Mouse (Mus musculus): ENCODE measurements around the gene 1700030J22Rik. TPM values are rescaled to one million over a fixed set of nuclear protein-coding genes. Genes with fewer than 3 reads are reported as not detected.

Gene 1700030J22Rik
- total and polyA plus RNA-seq, 2 experiments from 2014 or later = 5.2 to 5.7 TPM

- H3K27me3 ChIP-seq (ENCODE audit: insufficient read depth, low read length) = no peaks in the 10 kb centered on the region
- DNase-seq (ENCODE audit: low spot score) (no peak), ATAC-seq (no peak)
- H3K36me3 ChIP-seq (ENCODE audit: insufficient read depth, low read length) = no peaks in the 10 kb centered on the region
- no peaks in the 10 kb centered on the region for H3K4me1 ChIP-seq (ENCODE audit: insufficient read depth, low read length)
- H3K27ac ChIP-seq = no peak overlapping the region
- no peak overlapping the region for H3K9ac ChIP-seq (replicated peaks; ENCODE audit: low read length)
- no peaks in the 10 kb centered on the region for H3K9me3 ChIP-seq (ENCODE audit: low read length)
- 63% methylated on average over 4 of the region's 4 CpGs for WGBS
- H3K4me3 ChIP-seq (ENCODE audit: low read length) = no peak overlapping the region
- TF ChIP-seq CTCF (IDR thresholded peaks at IDR 0.05; ENCODE audit: low read depth) = no peak
- H3K4me2 ChIP-seq (ENCODE audit: low read depth, low read length) = no peak overlapping the region
Measured at GRCm38 (mm10) chr8:117015670-117016069, 36.9 kb upstream of the 1700030J22Rik start.

- DNase-seq (ENCODE audit: low spot score) (no peak), ATAC-seq (no peak)
- Histone ChIP-seq H3K9ac (replicated peaks; ENCODE audit: low read length) (no peak overlapping the region), H3K36me3 (ENCODE audit: insufficient read depth, low read length) (no peaks in the 10 kb centered on the region), H3K4me2 (ENCODE audit: low read depth, low read length) (no peak overlapping the region), H3K27ac (no peak overlapping the region), H3K27me3 (ENCODE audit: insufficient read depth, low read length) (no peaks in the 10 kb centered on the region), H3K9me3 (ENCODE audit: low read length) (no peaks in the 10 kb centered on the region), H3K4me1 (ENCODE audit: insufficient read depth, low read length) (no peaks in the 10 kb centered on the region), H3K4me3 (ENCODE audit: low read length) (no peak overlapping the region)
- 87% methylated on average over 9 of the region's 9 CpGs for WGBS
- TF ChIP-seq CTCF (IDR thresholded peaks at IDR 0.05; ENCODE audit: low read depth) = no peak
Measured at GRCm38 (mm10) chr8:117011366-117011765, 32.6 kb upstream of the 1700030J22Rik start.

- peak overlapping the region; percentile 51; the same call in 1 of the 2 replicates for H3K27ac ChIP-seq
- H3K9ac ChIP-seq (replicated peaks; ENCODE audit: low read length) = 0 out of 2 replicates have a peak overlapping the region, but pooled peaks have one; percentile 52
- 65% methylated on average over 11 of the region's 11 CpGs for WGBS
- no peaks in the 10 kb centered on the region for H3K27me3 ChIP-seq (ENCODE audit: insufficient read depth, low read length)
- H3K4me3 ChIP-seq (ENCODE audit: low read length) = peak overlapping the region; percentile 77
- no peak for DNase-seq (ENCODE audit: low spot score)
- H3K4me2 ChIP-seq (ENCODE audit: low read depth, low read length) = peak overlapping the region; percentile 99
- no peaks in the 10 kb centered on the region for H3K36me3 ChIP-seq (ENCODE audit: insufficient read depth, low read length)
- H3K9me3 ChIP-seq (ENCODE audit: low read length) = no peaks in the 10 kb centered on the region
- no peaks in the 10 kb centered on the region for H3K4me1 ChIP-seq (ENCODE audit: insufficient read depth, low read length)
- TF ChIP-seq CTCF (IDR thresholded peaks at IDR 0.05; ENCODE audit: low read depth) = no peak
- no peak for ATAC-seq
Measured at GRCm38 (mm10) chr8:116994016-116994716, 15.4 kb upstream of the 1700030J22Rik start.

- DNase-seq (ENCODE audit: low spot score) = peak; percentile 99
- Histone ChIP-seq H3K4me3 (ENCODE audit: low read length) (peak within 1 kb of the TSS; percentile 77), H3K27me3 (ENCODE audit: insufficient read depth, low read length) (no peaks in the 10 kb centered on the region), H3K36me3 (ENCODE audit: insufficient read depth, low read length) (no peaks in the 10 kb centered on the region), H3K27ac (peak within 1 kb of the TSS; percentile 54; the same call in 1 of the 2 replicates), H3K9me3 (ENCODE audit: low read length) (no peaks in the 10 kb centered on the region), H3K4me1 (ENCODE audit: insufficient read depth, low read length) (no peaks in the 10 kb centered on the region), H3K4me2 (ENCODE audit: low read depth, low read length) (peak within 1 kb of the TSS; percentile 99), H3K9ac (replicated peaks; ENCODE audit: low read length) (peak within 1 kb of the TSS; percentile 52; the same call in 1 of the 2 replicates)
- peak; percentile 100 for ATAC-seq
- under 1% methylated on average over 55 of the region's 56 CpGs for WGBS
- no peak for TF ChIP-seq CTCF (IDR thresholded peaks at IDR 0.05; ENCODE audit: low read depth)
Measured at GRCm38 (mm10) chr8:116993095-116993867, 14.5 kb upstream of the 1700030J22Rik start, which contains the start of gene Gcsh. Gcsh (minus strand) TSS chr8:116993537.

- Histone ChIP-seq H3K27me3 (ENCODE audit: insufficient read depth, low read length) (no peaks in the 10 kb centered on the region), H3K9me3 (ENCODE audit: low read length) (no peaks in the 10 kb centered on the region), H3K9ac (replicated peaks; ENCODE audit: low read length) (peak overlapping the region; percentile 52; the same call in 1 of the 2 replicates), H3K4me3 (ENCODE audit: low read length) (peak overlapping the region; percentile 77), H3K27ac (0 out of 2 replicates have a peak overlapping the region, but pooled peaks have one; percentile 54), H3K4me2 (ENCODE audit: low read depth, low read length) (peak overlapping the region; percentile 99), H3K36me3 (ENCODE audit: insufficient read depth, low read length) (no peaks in the 10 kb centered on the region), H3K4me1 (ENCODE audit: insufficient read depth, low read length) (no peaks in the 10 kb centered on the region)
- ATAC-seq (no peak), DNase-seq (ENCODE audit: low spot score) (peak; percentile 6)
- TF ChIP-seq CTCF (IDR thresholded peaks at IDR 0.05; ENCODE audit: low read depth) = no peak
- 7% methylated on average over 23 of the region's 23 CpGs for WGBS
Measured at GRCm38 (mm10) chr8:116992176-116992971, 13.6 kb upstream of the 1700030J22Rik start.

- WGBS = 88% methylated on average over 8 of the region's 8 CpGs
- Histone ChIP-seq H3K4me2 (ENCODE audit: low read depth, low read length) (no peak overlapping the region), H3K36me3 (ENCODE audit: insufficient read depth, low read length) (no peaks in the 10 kb centered on the region), H3K9me3 (ENCODE audit: low read length) (no peaks in the 10 kb centered on the region), H3K4me3 (ENCODE audit: low read length) (no peak overlapping the region), H3K9ac (replicated peaks; ENCODE audit: low read length) (no peak overlapping the region), H3K27me3 (ENCODE audit: insufficient read depth, low read length) (no peaks in the 10 kb centered on the region), H3K27ac (no peak overlapping the region), H3K4me1 (ENCODE audit: insufficient read depth, low read length) (no peaks in the 10 kb centered on the region)
- DNase-seq (ENCODE audit: low spot score) = no peak
- ATAC-seq = no peak
- TF ChIP-seq CTCF (IDR thresholded peaks at IDR 0.05; ENCODE audit: low read depth) = no peak
Measured at GRCm38 (mm10) chr8:116991241-116991640, 12.5 kb upstream of the 1700030J22Rik start.

Data from hindbrain, postnatal 0 days (tissue).